Mouse (Mus musculus) embryo, embryonic 11 days (tissue): ENCODE results near the gene C1qtnf5.
A peak's percentile ranks its signal among the peaks of the same experiment; 100 is the strongest.

ENCODE experiments used
- DNase-seq: peaks from one replicate; pipeline ENCODE4 v3.0.0-alpha.2; 2015

The C1qtnf5 gene

DNA sequence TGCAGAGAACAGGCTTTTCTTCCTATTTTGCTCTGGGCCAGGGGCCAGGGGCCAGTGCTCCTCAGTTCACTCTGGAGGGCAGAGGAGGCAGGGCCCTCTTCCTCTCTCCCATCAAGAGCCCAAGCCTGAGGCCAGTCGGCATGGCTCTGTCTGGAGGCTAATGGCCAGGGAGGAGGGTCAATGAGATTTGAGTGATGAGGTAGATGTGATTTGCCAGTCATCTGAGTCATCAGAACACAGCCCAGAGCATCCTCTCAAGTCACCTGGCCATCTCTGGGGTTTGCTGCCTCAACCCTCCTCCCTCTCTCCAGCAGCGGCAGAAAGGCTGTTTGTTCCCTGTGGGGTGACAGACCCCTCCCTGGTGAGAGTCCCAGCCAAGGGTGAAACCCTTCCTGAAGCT lies 26.2 kb downstream of the C1qtnf5 start:
- DNase-seq, result no peak

DNA sequence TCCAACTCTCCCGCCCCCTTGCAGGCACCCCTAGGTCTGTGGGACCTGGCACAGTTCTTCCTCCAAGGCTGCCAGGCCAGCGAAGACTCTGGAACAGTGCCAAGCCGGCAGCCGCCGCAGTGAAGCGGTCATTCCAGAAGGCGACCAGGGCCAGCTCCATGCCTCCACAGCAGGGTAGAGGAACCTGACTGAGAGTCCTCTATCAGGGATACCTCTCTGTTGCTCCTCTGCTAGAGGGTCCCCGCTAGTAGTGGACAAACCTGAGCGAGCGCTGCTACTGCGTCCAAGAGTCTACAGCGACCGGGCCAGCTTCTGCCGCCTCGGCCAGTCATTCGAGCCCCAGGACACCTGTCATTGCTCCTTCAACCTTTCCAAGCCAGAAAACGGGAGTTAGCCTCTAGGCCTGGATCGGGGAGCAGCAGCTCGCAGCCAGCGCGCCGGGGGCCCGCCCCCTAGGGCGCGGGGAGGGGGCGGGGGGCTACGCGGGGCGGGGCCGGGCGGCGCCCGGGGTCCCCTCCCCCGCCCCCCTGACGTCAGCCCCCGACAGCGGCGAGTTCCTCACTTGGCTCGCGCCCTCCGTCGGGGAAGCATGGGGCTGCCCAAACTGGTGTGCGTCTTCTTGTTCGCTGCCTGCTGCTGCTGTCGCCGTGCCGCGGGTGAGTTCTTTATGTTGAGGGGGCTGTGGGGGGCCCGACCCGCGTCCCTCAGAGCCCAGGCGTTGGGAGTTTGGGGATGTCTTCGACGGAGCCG lies 27.2 kb downstream of the C1qtnf5 start, which contains the start of gene Mcam:
Gene Mcam, plus strand, starts transcription at position 369 of the 750 bp plus-strand sequence.
- DNase-seq, result peak; percentile 79

DNA sequence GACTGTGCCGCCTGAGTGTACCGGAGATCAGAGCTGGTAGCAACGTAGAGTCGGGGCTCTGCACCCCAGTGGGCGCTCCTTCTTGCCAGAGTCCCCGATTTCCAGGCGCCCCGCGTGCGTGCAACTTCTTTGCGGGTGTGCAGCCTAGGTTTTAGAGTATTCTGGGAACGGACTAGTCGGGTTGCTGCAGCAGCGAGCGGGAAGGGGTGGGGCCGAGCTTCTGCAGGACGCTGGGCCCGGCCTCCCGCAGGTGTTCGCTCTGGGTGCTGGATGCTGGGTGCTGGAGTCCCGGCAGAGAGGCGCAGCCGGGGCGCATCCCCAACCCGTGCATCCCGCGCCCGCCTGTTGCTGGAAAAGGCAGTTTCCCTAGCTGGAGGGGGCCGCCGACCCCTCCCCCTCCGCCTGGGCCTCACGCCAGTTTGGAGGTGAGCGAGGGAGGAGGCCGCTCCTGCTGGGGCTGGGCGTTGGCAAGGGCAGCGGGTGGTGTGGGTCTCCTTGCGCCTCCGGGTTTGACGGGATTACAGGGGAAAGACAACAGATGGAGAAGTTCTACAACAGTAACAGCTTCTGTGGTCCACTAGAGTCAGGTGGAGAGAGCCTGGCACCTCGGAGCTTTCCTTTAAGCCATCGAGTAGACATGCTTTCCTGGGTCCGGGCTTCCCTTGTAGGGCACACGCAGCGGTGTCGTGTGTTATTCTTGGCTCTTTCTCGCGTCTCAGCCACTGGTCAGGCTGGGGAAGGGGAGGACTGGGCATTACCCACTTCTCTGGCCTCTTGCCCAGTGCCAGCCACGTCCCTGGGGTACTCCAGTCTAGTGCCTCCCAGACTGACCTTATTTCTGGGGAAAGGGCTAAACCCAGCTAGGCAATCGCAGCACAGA lies 28.0 kb downstream of the C1qtnf5 start:
- DNase-seq, result peak; percentile 43

DNA sequence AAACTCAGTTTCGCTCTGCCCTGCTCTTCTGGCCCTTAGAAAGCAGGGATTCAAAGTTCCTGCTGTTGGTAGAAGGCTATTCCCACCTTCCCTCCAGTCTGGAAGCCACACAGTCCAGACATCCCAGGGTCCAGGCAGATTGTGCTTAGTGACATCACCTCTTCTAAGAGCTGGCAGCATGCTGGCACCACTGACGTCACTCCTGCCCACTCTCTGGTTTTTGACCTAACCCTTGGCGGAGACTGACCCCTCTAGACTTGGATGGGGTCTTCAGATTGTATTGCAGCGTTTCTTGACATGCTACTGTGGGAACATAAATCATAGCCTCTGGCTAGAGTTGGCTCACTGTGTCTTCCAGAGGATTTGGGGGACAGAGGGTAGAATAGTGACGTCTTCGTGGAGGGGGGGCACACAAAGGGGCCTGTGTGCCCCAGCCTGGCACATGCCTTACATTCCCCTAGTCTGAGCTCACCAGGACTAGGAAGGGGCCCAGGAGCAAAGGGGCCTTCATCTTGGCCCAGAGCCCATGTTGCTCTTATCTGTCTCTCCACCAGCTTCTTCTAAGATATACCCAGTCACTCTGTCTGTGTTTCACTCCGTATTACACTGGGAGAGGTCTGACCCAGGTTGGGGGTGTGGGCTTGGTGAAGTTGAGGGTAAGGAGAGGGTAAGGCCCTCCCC lies 28.8 kb downstream of the C1qtnf5 start:
- DNase-seq, result no peak

DNA sequence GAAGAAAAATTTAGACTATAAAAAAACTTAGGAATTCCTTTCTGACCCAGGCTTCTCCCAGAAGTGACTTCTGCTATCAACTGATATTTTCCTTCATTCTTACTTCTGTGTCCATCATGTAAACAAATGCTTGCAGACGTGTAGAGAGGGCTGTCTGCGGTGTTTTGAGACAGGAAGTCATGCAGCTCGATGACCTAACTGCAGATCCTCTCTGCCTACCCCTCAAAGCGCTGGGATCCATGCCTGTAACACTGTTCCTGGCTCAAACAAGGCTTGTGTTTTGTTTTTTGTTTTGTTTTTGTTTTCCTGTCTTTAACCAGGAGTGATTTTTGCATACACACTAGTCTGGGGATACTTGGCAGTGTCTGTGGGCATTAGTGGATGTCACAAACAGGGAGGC lies 30.8 kb downstream of the C1qtnf5 start:
- DNase-seq, result no peak

DNA sequence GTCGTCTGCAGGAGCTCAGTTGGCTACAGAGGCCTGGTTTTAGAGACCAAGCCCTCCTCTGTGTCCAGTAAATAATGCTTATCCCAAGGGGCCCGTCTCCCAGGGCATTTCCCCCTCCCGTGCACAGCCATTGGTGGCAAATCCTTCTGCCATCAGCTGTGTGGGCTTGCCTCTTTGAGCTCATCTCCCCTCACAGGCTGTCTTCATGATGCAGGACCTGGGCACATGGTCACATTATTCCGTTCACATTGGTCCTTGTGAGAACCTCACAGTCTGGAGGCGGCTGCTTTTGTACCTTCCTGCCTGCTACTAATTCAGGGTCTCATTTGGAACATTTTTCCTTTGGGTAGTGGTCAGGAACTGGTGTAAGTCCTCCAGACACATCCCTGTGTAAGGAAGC lies 34.9 kb downstream of the C1qtnf5 start:
- no peak for DNase-seq

DNA sequence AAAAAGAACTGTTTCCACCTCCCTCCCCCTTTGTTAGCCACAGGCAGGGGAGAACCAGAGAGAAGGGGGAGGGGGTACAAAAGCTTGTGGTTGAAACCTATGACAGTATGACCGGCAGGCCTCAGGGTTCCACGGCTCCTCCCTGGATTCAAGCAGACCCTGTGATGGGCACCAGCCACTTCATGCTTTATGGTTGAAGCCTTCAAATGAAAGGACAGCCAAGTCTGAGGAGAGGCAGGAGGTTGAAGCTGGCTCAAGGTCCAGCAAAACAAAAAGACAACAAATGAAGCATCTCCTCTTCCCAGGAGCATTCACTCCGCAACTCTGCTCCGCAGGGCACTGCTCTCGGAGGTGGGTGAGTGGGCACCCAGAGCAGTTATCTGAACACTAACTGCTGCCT lies 36.4 kb downstream of the C1qtnf5 start:
- no peak for DNase-seq

DNA sequence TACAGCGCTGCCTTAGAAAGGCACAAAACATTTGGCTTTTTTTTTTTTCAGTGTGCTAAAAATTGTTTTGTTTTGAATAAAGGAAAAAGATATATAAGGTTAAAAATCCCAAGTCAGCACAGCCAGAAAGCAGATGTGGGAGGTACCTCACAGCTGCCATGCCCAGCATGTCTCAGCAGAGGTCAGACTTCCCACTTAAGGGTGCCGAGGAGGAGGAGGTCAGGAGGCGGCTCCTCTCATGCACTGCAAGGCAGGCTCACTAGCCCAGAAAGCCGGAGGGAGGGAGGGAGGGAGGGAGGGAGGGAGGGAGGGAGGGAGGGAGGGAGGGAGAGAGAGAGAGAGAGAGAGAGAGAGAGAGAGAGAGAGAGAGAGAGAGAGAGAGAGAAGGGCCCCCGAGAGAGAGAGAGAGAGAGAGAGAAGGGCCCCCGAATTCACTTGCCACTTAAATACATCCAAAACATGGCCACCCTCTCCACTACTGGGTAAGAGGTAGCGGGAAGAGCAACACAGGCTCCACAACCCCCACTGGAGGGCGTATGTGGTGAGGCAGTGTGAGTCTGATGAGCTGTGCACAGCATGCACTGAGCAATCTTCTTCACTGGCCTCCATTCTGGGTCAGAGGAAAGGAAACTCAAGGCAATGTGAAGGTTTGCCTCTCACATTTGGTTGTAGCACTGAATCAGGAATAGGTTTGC lies 37.1 kb downstream of the C1qtnf5 start:
- DNase-seq, result peak; percentile 52

DNA sequence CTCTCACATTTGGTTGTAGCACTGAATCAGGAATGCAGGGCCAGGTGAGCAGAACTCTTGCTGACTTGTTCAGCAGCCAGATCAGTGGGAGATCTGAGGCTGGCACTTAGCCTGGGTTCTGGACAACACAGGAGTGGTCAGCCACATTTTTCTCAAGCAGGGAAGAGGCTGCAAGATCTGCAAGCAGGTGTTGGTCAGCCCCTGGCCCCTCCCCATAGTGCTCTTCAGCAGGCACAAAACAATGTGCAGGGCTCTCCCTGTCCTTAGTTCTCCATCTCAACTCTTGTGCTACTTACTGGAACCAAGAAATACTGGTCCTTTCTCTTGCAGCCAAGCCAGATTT lies 37.6 kb downstream of the C1qtnf5 start:
- no peak for DNase-seq

DNA sequence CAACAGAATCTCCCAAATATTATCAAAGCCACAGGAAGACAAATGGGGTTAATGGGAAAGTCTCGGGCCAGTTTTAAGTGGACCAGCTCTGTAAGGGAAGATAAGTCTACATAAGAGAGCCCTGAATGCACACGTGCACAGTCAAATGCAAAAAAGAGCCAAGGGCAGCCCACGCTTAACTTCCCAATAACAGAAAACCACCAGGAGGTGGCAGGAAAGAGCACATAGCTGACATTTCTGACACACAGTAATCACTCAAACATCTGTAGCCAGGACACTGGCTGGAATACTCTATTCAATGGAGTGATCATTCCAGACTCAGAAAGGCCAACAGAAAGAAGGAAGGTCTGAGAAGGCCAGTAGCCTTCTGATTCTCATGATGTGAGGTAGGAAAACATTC lies 40.2 kb downstream of the C1qtnf5 start:
- no peak for DNase-seq
